Mouse (Mus musculus) erythroblast, embryonic 14.5 days (primary cell): ENCODE results near the gene Zfp275.

Experiments used
- GATA1 ChIP-seq: IDR thresholded peaks from 2 replicates; pipeline ENCODE4 v1.6.1; 2012; ENCODE audit warnings: low read length, inconsistent platforms, mixed read lengths
- TAL1 ChIP-seq: IDR thresholded peaks from 3 replicates; pipeline ENCODE4 v1.6.1; 2012; ENCODE audit warnings: low read length, inconsistent platforms, mixed read lengths

- TF ChIP-seq GATA1 (no peak), TAL1 (no peak)
Measured at GRCm38 (mm10) chrX:73342941-73343735, 717 bp downstream of the Zfp275 start.
